In genomic region chr10:71273008-71273739, GRCm38 (mm10) we compare ENCODE assay signal across 10 mouse cellular contexts. TPM values are rescaled to one million over a fixed set of nuclear protein-coding genes. Genes with fewer than 3 reads are reported as not detected.
A peak's percentile ranks its signal among the peaks of the same experiment; 100 is the strongest.
DNase-seq lines count a peak whose midpoint lies in the region; ATAC-seq lines count a peak whose summit lies in the region.
"Had no signal": no experiment of that assay in that cellular context is flagged by ENCODE, and none has a peak within 500 bp of the region (broad histone marks: within the 10 kb centered on the region; RNA-seq: fewer than 3 reads in every experiment).

No protein-coding gene starts in this region.

- H3K9me3 ChIP-seq in kidney, embryonic 14.5 days (ENCODE audit: control insufficient read depth, low read length), result no peaks in the 10 kb centered on the region
- no peaks in the 10 kb centered on the region for H3K9me3 ChIP-seq in embryonic facial prominence, embryonic 14.5 days (ENCODE audit: control insufficient read depth, low read length)
- H3K9me3 ChIP-seq in hindbrain, embryonic 14.5 days (ENCODE audit: control insufficient read depth, low read length), result no peaks in the 10 kb centered on the region
- H3K9me3 ChIP-seq in midbrain, embryonic 13.5 days, result no peaks in the 10 kb centered on the region
- H3K9me3 ChIP-seq: liver, embryonic 15.5 days had no signal

- no peak overlapping the region for H3K9ac ChIP-seq in kidney, embryonic 14.5 days (ENCODE audit: low read depth, low read length)
- no peak overlapping the region for H3K9ac ChIP-seq in embryonic facial prominence, embryonic 14.5 days (ENCODE audit: low read depth, low read length)
- no peak overlapping the region for H3K9ac ChIP-seq in hindbrain, embryonic 14.5 days
- H3K9ac ChIP-seq in midbrain, embryonic 13.5 days (replicated peaks), result no peak overlapping the region; the same call in 1 of the 2 replicates
- H3K9ac ChIP-seq: liver, embryonic 15.5 days had no signal

- 0 out of 2 replicates have a peak, but pooled peaks have one; percentile 24 for ATAC-seq in kidney, embryonic 14.5 days (ENCODE audit: low FRiP score, low TSS enrichment)
- ATAC-seq in embryonic facial prominence, embryonic 14.5 days (ENCODE audit: low read depth), result peak; percentile 44; the same call in 1 of the 2 replicates
- 0 out of 2 replicates have a peak, but pooled peaks have one; percentile 51 for ATAC-seq in hindbrain, embryonic 14.5 days (ENCODE audit: low FRiP score)
- ATAC-seq in midbrain, embryonic 13.5 days, result peak; percentile 40; the same call in 1 of the 2 replicates

- no peak for DNase-seq in kidney, postnatal 14 days
- peak; percentile 27 for DNase-seq in embryonic facial prominence, embryonic 14.5 days (ENCODE audit: low spot score)
- DNase-seq in hindbrain, embryonic 14.5 days (ENCODE audit: low spot score), result no peak
- no peak for DNase-seq in spleen, postnatal 4 days (ENCODE audit: low spot score in 2 of 2)
- no peak for DNase-seq in spleen, postnatal 10 days (ENCODE audit: low spot score in 2 of 2)
- DNase-seq in heart, postnatal 36 days, result no peak
- DNase-seq: kidney, postnatal 10 days had no signal

- no peak overlapping the region for H3K4me3 ChIP-seq in kidney, embryonic 14.5 days (ENCODE audit: low read length)
- H3K4me3 ChIP-seq in embryonic facial prominence, embryonic 14.5 days (ENCODE audit: low read depth, low read length), result no peak overlapping the region
- H3K4me3 ChIP-seq in hindbrain, embryonic 14.5 days (replicated peaks; ENCODE audit: low read length), result no peak overlapping the region
- H3K4me3 ChIP-seq in midbrain, embryonic 13.5 days (replicated peaks), result no peak overlapping the region
- H3K4me3 ChIP-seq: liver, embryonic 15.5 days had no signal

- peaks cover 2% of the 10 kb centered on the region; the same call in 1 of the 2 replicates for H3K4me1 ChIP-seq in kidney, embryonic 14.5 days (ENCODE audit: control insufficient read depth, insufficient read depth, low read length)
- peaks cover 5% of the 10 kb centered on the region; the same call in 1 of the 2 replicates for H3K4me1 ChIP-seq in embryonic facial prominence, embryonic 14.5 days (ENCODE audit: control insufficient read depth, insufficient read depth, low read length)
- peaks cover 27% of the 10 kb centered on the region for H3K4me1 ChIP-seq in hindbrain, embryonic 14.5 days (replicated peaks; ENCODE audit: control insufficient read depth, insufficient read depth, low read length)
- H3K4me1 ChIP-seq in midbrain, embryonic 13.5 days (replicated peaks), result peaks cover 24% of the 10 kb centered on the region
- H3K4me1 ChIP-seq: liver, embryonic 15.5 days had no signal

- intact Hi-C loops in heart, postnatal 36 days (cut with DNase I), result no loop called here

- H3K27ac ChIP-seq in kidney, embryonic 14.5 days (ENCODE audit: low read depth, low read length), result no peak overlapping the region
- no peak overlapping the region for H3K27ac ChIP-seq in embryonic facial prominence, embryonic 14.5 days (replicated peaks; ENCODE audit: low read depth, low read length)
- H3K27ac ChIP-seq in hindbrain, embryonic 14.5 days, result 0 out of 2 replicates have a peak overlapping the region, but pooled peaks have one; percentile 0
- peak overlapping the region; percentile 44 for H3K27ac ChIP-seq in midbrain, embryonic 13.5 days
- H3K27ac ChIP-seq: liver, embryonic 15.5 days had no signal

- H3K27me3 ChIP-seq in kidney, embryonic 14.5 days (ENCODE audit: control insufficient read depth, insufficient read depth, low read length), result no peaks in the 10 kb centered on the region
- no peaks in the 10 kb centered on the region for H3K27me3 ChIP-seq in embryonic facial prominence, embryonic 14.5 days (replicated peaks; ENCODE audit: control insufficient read depth, insufficient read depth, low read length)
- H3K27me3 ChIP-seq in hindbrain, embryonic 14.5 days (ENCODE audit: control insufficient read depth, insufficient read depth, low read length), result no peaks in the 10 kb centered on the region
- no peaks in the 10 kb centered on the region for H3K27me3 ChIP-seq in midbrain, embryonic 13.5 days
- H3K27me3 ChIP-seq: liver, embryonic 15.5 days had no signal

- no peak overlapping the region for H3K4me2 ChIP-seq in kidney, embryonic 14.5 days (replicated peaks; ENCODE audit: low read depth, low read length)
- H3K4me2 ChIP-seq in embryonic facial prominence, embryonic 14.5 days (ENCODE audit: low read depth, low read length), result no peak overlapping the region
- H3K4me2 ChIP-seq in hindbrain, embryonic 14.5 days (replicated peaks), result no peak overlapping the region
- no peak overlapping the region for H3K4me2 ChIP-seq in midbrain, embryonic 13.5 days (replicated peaks)
- H3K4me2 ChIP-seq: liver, embryonic 15.5 days had no signal

- H3K36me3 ChIP-seq in kidney, embryonic 14.5 days (ENCODE audit: control insufficient read depth, insufficient read depth, low read length), result no peaks in the 10 kb centered on the region; the same call in 1 of the 2 replicates
- no peaks in the 10 kb centered on the region for H3K36me3 ChIP-seq in embryonic facial prominence, embryonic 14.5 days (ENCODE audit: control insufficient read depth, insufficient read depth, low read length)
- H3K36me3 ChIP-seq in hindbrain, embryonic 14.5 days (replicated peaks; ENCODE audit: control insufficient read depth, insufficient read depth), result 0 out of 2 replicates have a peak, but pooled peaks cover 3% of the 10 kb centered on the region
- H3K36me3 ChIP-seq in midbrain, embryonic 13.5 days, result no peaks in the 10 kb centered on the region
- H3K36me3 ChIP-seq: liver, embryonic 15.5 days had no signal

- WGBS in kidney, embryonic 14.5 days, result 22% methylated on average over 9 of the region's 9 CpGs
- WGBS in embryonic facial prominence, embryonic 14.5 days, result 56% methylated on average over 9 of the region's 9 CpGs
- 37% methylated on average over 9 of the region's 9 CpGs for WGBS in hindbrain, embryonic 14.5 days
- WGBS in midbrain, embryonic 13.5 days, result 46% methylated on average over 9 of the region's 9 CpGs

RNA-seq across cellular contexts. Expression of gene Ube2d1, which starts 11.9 kb away (rescaled TPM):
- 81.7 and 83.1 TPM in 2 replicates for polyA plus RNA-seq in kidney, embryonic 14.5 days (2014; fragmentation: Nextera tagmentation; extraction: Ambion mirVana)
- 72.8 and 80.1 TPM in 2 replicates for polyA plus RNA-seq in embryonic facial prominence, embryonic 14.5 days (2014; fragmentation: Nextera tagmentation; extraction: Ambion mirVana)
- polyA plus RNA-seq in hindbrain, embryonic 14.5 days (2014; fragmentation: Nextera tagmentation; extraction: Ambion mirVana), result 213 and 224 TPM in 2 replicates
- polyA plus RNA-seq in midbrain, embryonic 13.5 days (2015; fragmentation: Nextera tagmentation; extraction: Ambion mirVana), result 173 and 176 TPM in 2 replicates
- total RNA-seq in heart, postnatal 36 days (2021), result 10 to 100 TPM; 48.0 to 50.6 TPM

RNA-seq across cellular contexts. Expression of gene Tfam, which starts 35.1 kb away (rescaled TPM):
- 87.7 and 103 TPM in 2 replicates for polyA plus RNA-seq in kidney, embryonic 14.5 days (2014; fragmentation: Nextera tagmentation; extraction: Ambion mirVana)
- 56.5 and 64.1 TPM in 2 replicates for polyA plus RNA-seq in embryonic facial prominence, embryonic 14.5 days (2014; fragmentation: Nextera tagmentation; extraction: Ambion mirVana)
- polyA plus RNA-seq in hindbrain, embryonic 14.5 days (2014; fragmentation: Nextera tagmentation; extraction: Ambion mirVana), result 45.0 and 45.4 TPM in 2 replicates
- 57.9 and 58.5 TPM in 2 replicates for polyA plus RNA-seq in midbrain, embryonic 13.5 days (2015; fragmentation: Nextera tagmentation; extraction: Ambion mirVana)
- 10 to 100 TPM; 59.6 to 70.2 TPM for total RNA-seq in heart, postnatal 36 days (2021)

Comparison
In these comparisons a context has a peak if more than half of its experiments do, and no peak if none do; other contexts are left out.
1. H3K27ac ChIP-seq: peak in hindbrain, embryonic 14.5 days (single experiment) and midbrain, embryonic 13.5 days (single experiment); none in kidney, embryonic 14.5 days (single experiment) and embryonic facial prominence, embryonic 14.5 days (single experiment).
2. Peak in every context shown above with its lines, with median percentiles within 50 percentile points of each other: ATAC-seq.